Mouse (Mus musculus) gastrocnemius, adult 2 months (tissue): ENCODE measurements at regions not wholly inside any gene's neighbourhood (a gene's known extent, or its start where the extent isn't known, plus 50 kb on each side); places are given as distances from the start of the nearest gene placed in this dataset.

Experiments used
- DNase-seq: peaks from one replicate; pipeline ENCODE4 v3.0.0; 2022
- H3K27ac ChIP-seq: fragments of 200-600 bp; 2 replicates; pipeline ENCODE4 v1.8.1; 2022; ENCODE audit warnings: mild to moderate bottlenecking
- H3K4me3 ChIP-seq: fragments of 200-600 bp; 2 replicates; pipeline ENCODE4 v1.8.1; 2022; ENCODE audit warnings: mild to moderate bottlenecking, moderate library complexity
- CTCF ChIP-seq: fragments of 200-600 bp; IDR thresholded peaks from 2 replicates; pipeline ENCODE4 v1.8.1; 2022; ENCODE audit warnings: antibody characterized with exemption, mild to moderate bottlenecking, moderate library complexity
- intact Hi-C: fragments of 180-260 bp; cut with DNase I; formaldehyde crosslinking; loops from one replicate; pipeline ENCODE4 v1.15.1; 2025

- DNase-seq: no peak
- H3K27ac ChIP-seq: no peak overlapping the region
- TF ChIP-seq CTCF: no peak
- no peak overlapping the region for H3K4me3 ChIP-seq
- intact Hi-C loops: no loop called here
Observed at GRCm38 (mm10) chr7:115153291-115153690, 409.8 kb downstream of the Insc start.

DNA sequence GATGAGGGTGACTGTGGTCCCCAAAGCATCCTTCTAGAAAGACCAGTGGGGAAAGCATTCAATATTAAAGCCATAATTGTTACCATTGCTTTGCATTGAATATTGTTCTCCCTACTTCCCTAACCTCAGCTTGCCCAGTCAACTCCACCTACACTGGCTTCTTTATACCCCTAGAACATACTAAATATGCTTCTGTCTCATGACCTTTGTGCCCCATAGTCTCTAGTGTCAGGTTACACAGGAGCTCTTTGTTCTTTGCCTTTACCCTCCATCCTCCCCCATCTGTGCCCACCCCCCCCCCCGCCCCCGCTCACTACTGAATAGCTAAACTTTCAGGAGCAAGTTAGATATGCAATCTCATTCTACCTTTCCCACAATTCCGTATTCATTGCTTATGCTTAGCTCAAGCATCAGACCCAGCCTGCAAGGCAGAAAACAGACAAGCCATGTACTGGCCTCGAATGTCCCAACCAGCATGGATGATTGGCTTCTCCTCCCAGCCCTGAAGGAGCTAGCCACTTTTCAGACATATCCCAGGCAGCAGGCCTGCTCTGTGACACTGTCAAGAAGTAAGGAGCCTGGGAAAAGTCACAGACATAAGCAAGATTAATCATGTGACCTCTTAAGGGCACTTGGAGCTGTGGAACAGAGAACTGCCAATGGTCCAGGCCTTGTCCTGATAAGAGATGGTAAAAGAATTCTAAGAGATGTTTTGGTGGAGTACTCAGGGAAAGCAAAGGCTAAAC, 410.4 kb downstream of the Insc start:
- TF ChIP-seq CTCF: no peak
- no peak overlapping the region for H3K4me3 ChIP-seq
- no peak overlapping the region for H3K27ac ChIP-seq
- no peak for DNase-seq
- intact Hi-C loops: no loop called here

DNA sequence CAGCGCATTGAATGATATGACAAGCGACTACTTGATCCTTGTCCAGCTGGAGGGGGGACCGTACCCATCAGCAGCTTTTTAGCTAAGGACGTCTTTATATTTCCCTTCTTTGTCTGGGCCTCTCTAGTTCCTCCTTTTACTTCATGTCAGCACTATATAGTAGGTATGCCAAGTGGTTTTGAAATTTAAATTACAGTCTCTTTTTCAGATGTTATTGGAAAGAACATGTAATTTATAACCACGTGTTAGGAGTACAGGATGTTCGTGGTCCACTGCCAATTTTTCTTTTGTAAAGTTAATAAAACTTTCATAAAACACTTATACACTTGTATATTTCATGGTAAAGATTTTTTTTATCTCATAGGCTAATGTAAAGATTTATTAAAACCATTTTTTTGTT, 426.5 kb downstream of the Insc start:
- H3K27ac ChIP-seq: no peak overlapping the region
- TF ChIP-seq CTCF: no peak
- no peak overlapping the region for H3K4me3 ChIP-seq
- intact Hi-C loops: no loop called here
- no peak for DNase-seq

- DNase-seq: peak; percentile 78
- intact Hi-C loops: no loop called here
- TF ChIP-seq CTCF: no peak
- Histone ChIP-seq H3K4me3 (no peak overlapping the region), H3K27ac (peak overlapping the region; percentile 35; the same call in 1 of the 2 replicates)
Observed at GRCm38 (mm10) chr7:115170439-115170838, 426.9 kb downstream of the Insc start.

GRCm38 (mm10) chr7:115192482-115192881, 449.0 kb downstream of the Insc start:
- no peak overlapping the region for H3K4me3 ChIP-seq
- TF ChIP-seq CTCF: no peak
- intact Hi-C loops: no loop called here
- DNase-seq: no peak
- no peak overlapping the region for H3K27ac ChIP-seq

DNA sequence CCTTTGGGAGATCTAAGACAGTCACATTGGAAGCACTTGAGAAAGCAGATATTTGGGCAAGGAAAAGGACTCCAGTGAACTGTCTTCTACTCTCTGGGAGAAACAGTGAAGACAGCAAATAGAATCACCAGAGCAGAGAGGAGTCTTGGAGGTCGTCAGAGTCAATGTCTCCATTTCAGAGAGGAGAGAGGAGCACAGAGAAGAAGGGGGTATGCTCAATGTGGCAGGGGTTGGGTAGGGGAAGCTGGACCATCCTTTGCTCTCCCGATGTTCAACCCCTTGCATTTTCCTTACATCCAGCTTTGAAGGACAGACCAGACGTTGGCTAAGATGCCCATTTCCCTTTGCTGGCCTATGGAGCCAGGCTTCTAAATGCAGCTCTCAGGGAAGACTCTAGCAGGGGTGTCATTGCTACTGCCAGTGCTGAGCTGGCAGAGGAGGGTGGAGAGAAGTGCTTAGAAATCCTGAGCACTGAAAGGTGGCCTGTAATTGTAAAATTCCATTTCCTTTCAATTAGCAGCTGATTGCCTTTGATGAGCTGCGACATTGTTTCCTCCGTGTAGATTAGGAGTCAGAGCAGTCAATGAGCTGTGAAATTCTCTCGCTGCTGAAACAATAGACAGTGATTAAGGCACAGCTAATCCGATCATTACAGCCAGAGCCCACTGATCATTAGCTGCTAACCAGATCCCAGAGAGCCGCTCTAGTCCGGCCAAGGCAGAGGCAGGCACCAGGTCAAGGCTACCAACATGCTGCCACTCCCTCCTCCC, 449.7 kb downstream of the Insc start:
- no peak for DNase-seq
- Histone ChIP-seq H3K4me3 (no peak overlapping the region), H3K27ac (no peak overlapping the region)
- intact Hi-C loops: no loop called here
- TF ChIP-seq CTCF: no peak

- no peak overlapping the region for H3K27ac ChIP-seq
- peak; percentile 31 for DNase-seq
- intact Hi-C loops: no loop called here
- TF ChIP-seq CTCF: no peak
- no peak overlapping the region for H3K4me3 ChIP-seq
Observed at GRCm38 (mm10) chr7:115204916-115205315, 461.4 kb downstream of the Insc start.

- DNase-seq: no peak
- Histone ChIP-seq H3K27ac (no peak overlapping the region), H3K4me3 (no peak overlapping the region)
- intact Hi-C loops: no loop called here
- TF ChIP-seq CTCF: no peak
Observed at GRCm38 (mm10) chr7:115206479-115207134, 463.1 kb downstream of the Insc start.

DNA sequence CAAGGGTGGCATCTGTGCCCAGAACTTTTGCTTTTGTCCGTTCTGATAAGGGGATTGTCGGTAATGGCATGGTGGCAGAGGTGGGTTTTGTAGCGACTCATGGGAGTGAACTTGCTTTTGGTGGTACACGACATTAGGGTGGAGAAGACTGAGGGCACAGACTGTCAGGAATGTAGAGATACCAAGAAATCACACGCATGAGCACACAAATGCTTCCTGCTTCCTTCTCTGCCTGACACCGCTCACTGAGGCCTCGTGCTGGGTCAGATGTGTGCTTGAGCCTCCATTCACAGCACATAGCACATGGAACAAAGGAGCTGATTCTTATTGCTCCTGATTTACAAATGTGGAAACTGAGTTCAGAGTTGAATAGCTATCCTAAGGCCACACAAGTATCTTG, 465.3 kb downstream of the Insc start:
- intact Hi-C loops: no loop called here
- Histone ChIP-seq H3K4me3 (no peak overlapping the region), H3K27ac (no peak overlapping the region)
- no peak for DNase-seq
- TF ChIP-seq CTCF: no peak

DNA sequence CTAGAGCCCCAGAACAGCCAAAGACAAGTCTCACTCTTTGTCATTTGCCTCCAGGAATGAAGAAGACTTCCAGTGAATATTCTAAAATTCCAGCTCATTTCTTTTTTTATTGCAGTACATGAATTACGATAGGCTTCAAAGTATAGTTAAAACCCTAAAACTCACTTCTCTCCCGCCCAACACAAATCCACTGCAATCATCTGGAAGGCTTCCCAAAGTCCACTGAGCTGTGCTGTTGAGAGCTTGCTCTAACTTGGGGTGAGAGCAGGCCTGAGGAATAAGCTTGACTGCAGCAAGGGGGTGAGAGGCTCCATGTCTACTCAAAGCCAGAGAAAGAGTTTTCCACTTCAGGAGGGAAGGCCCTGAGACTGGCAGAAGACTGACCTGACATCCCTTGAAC, 466.5 kb downstream of the Insc start:
- Histone ChIP-seq H3K4me3 (no peak overlapping the region), H3K27ac (no peak overlapping the region)
- TF ChIP-seq CTCF: no peak
- DNase-seq: no peak
- intact Hi-C loops: no loop called here

GRCm38 (mm10) chr7:115216838-115217237, 473.3 kb downstream of the Insc start:
- peak overlapping the region; percentile 85 for H3K27ac ChIP-seq
- peak; percentile 92 for DNase-seq
- peak; percentile 91 for TF ChIP-seq CTCF
- peak overlapping the region; percentile 69 for H3K4me3 ChIP-seq
- intact Hi-C loops: loop anchor here (1.0 to 5.0 kb wide), 4 partner anchors 150 to 823 kb away; no protein-coding TSS in a partner anchor

GRCm38 (mm10) chr7:115217255-115217654, 473.8 kb downstream of the Insc start:
- peak; percentile 60 for DNase-seq
- no peak for TF ChIP-seq CTCF
- H3K4me3 ChIP-seq: peak overlapping the region; percentile 69
- H3K27ac ChIP-seq: peak overlapping the region; percentile 85
- intact Hi-C loops: loop anchor here (1.0 to 5.0 kb wide), 4 partner anchors 150 to 823 kb away; no protein-coding TSS in a partner anchor

DNA sequence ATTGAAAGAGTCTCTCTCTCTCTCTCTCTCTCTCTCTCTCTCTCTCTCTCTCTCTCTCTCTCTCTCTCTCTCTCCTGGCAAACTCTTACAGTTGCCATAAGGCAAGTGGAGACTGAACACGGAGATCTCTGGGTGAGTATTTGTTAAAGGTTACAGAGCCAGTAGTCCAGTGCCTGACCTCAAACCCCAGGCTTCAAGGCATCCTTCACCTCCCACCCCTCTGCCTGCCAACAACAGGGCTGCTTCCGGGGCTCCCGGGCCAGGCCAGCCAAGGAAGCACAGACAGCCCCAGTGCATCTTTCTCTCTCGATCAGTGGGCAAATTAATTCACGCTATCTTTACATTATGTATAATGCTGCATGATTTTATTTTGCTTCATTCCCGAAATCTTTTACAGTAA, 474.2 kb downstream of the Insc start:
- DNase-seq: no peak
- intact Hi-C loops: loop anchor here (1.0 to 5.0 kb wide), 4 partner anchors 150 to 823 kb away; no protein-coding TSS in a partner anchor
- TF ChIP-seq CTCF: no peak
- Histone ChIP-seq H3K27ac (peak overlapping the region; percentile 85; the same call in 1 of the 2 replicates), H3K4me3 (no peak overlapping the region)
